Comparison of ENCODE assay signal across 8 mouse cellular contexts in genomic region chr4:120188651-120189161, GRCm38 (mm10). TPM values are rescaled to one million over a fixed set of nuclear protein-coding genes. Genes with fewer than 3 reads are reported as not detected.
A peak's percentile ranks its signal among the peaks of the same experiment; 100 is the strongest.
DNase-seq lines count a peak whose midpoint lies in the region; ATAC-seq and TF ChIP-seq lines count a peak whose summit lies in the region.

No protein-coding gene starts in this region.

- H3K4me3 ChIP-seq in embryonic facial prominence, embryonic 14.5 days (ENCODE audit: low read depth, low read length) = no peak overlapping the region
- no peak overlapping the region for H3K4me3 ChIP-seq in hindbrain, embryonic 16.5 days (ENCODE audit: low read length)
- H3K4me3 ChIP-seq in lung, postnatal 0 days (ENCODE audit: low read depth, low read length) = no peak overlapping the region

- no peak overlapping the region for H3K9ac ChIP-seq in embryonic facial prominence, embryonic 14.5 days (ENCODE audit: low read depth, low read length)
- no peak overlapping the region for H3K9ac ChIP-seq in hindbrain, embryonic 16.5 days (ENCODE audit: low read depth, low read length)
- no peak overlapping the region for H3K9ac ChIP-seq in lung, postnatal 0 days (replicated peaks; ENCODE audit: low read depth)

- peak; percentile 60; the same call in 1 of the 2 replicates for ATAC-seq in embryonic facial prominence, embryonic 14.5 days (ENCODE audit: low read depth)
- ATAC-seq in hindbrain, embryonic 16.5 days = peak; percentile 98
- ATAC-seq in lung, postnatal 0 days = peak; percentile 48
- no peak for ATAC-seq in CD4-positive, CD25-positive, alpha-beta regulatory T cell, adult 4 months

- H3K27me3 ChIP-seq in embryonic facial prominence, embryonic 14.5 days (replicated peaks; ENCODE audit: control insufficient read depth, insufficient read depth, low read length) = no peaks in the 10 kb centered on the region
- H3K27me3 ChIP-seq in hindbrain, embryonic 16.5 days (replicated peaks; ENCODE audit: control insufficient read depth, insufficient read depth, low read length) = no peaks in the 10 kb centered on the region; the same call in 1 of the 2 replicates
- no peaks in the 10 kb centered on the region for H3K27me3 ChIP-seq in lung, postnatal 0 days (replicated peaks; ENCODE audit: insufficient read depth, low read length)

- no peak overlapping the region for H3K27ac ChIP-seq in embryonic facial prominence, embryonic 14.5 days (replicated peaks; ENCODE audit: low read depth, low read length)
- H3K27ac ChIP-seq in hindbrain, embryonic 16.5 days (ENCODE audit: low read depth, low read length) = no peak overlapping the region
- H3K27ac ChIP-seq in lung, postnatal 0 days (ENCODE audit: low read length) = no peak overlapping the region

- 78% methylated on average over 9 of the region's 10 CpGs for WGBS in embryonic facial prominence, embryonic 14.5 days
- 32% methylated on average over 10 of the region's 10 CpGs for WGBS in hindbrain, embryonic 16.5 days
- WGBS in lung, postnatal 0 days = 58% methylated on average over 10 of the region's 10 CpGs

- H3K4me1 ChIP-seq in embryonic facial prominence, embryonic 14.5 days (ENCODE audit: control insufficient read depth, insufficient read depth, low read length) = no peaks in the 10 kb centered on the region
- peaks cover 10% of the 10 kb centered on the region; the same call in 1 of the 2 replicates for H3K4me1 ChIP-seq in hindbrain, embryonic 16.5 days (ENCODE audit: control insufficient read depth, insufficient read depth, low read depth, low read length)
- H3K4me1 ChIP-seq in lung, postnatal 0 days (ENCODE audit: insufficient read depth, low read depth, low read length) = no peaks in the 10 kb centered on the region

- H3K9me3 ChIP-seq in embryonic facial prominence, embryonic 14.5 days (ENCODE audit: control insufficient read depth, low read length) = no peaks in the 10 kb centered on the region
- no peaks in the 10 kb centered on the region for H3K9me3 ChIP-seq in hindbrain, embryonic 16.5 days (ENCODE audit: control insufficient read depth, low read length)
- H3K9me3 ChIP-seq in lung, postnatal 0 days (ENCODE audit: low read length) = no peaks in the 10 kb centered on the region

- TF ChIP-seq EP300 in lung, postnatal 0 days (IDR thresholded peaks at IDR 0.05) = no peak

- H3K36me3 ChIP-seq in embryonic facial prominence, embryonic 14.5 days (ENCODE audit: control insufficient read depth, insufficient read depth, low read length) = no peaks in the 10 kb centered on the region
- no peaks in the 10 kb centered on the region for H3K36me3 ChIP-seq in hindbrain, embryonic 16.5 days (ENCODE audit: control insufficient read depth, insufficient read depth, low read length)
- H3K36me3 ChIP-seq in lung, postnatal 0 days (ENCODE audit: insufficient read depth, low read length) = no peaks in the 10 kb centered on the region

- TF ChIP-seq CTCF in lung, postnatal 0 days (IDR thresholded peaks at IDR 0.05) = no peak

- no peak overlapping the region for H3K4me2 ChIP-seq in embryonic facial prominence, embryonic 14.5 days (ENCODE audit: low read depth, low read length)
- H3K4me2 ChIP-seq in hindbrain, embryonic 16.5 days (ENCODE audit: low read length) = no peak overlapping the region
- no peak overlapping the region for H3K4me2 ChIP-seq in lung, postnatal 0 days (replicated peaks; ENCODE audit: low read depth, low read length)

- peak; percentile 58 for DNase-seq in 3T3-L1 (ENCODE audit: low read depth, low spot score)
- DNase-seq in adipocyte (ENCODE audit: low spot score) = peak; percentile 68
- DNase-seq in embryonic facial prominence, embryonic 14.5 days (ENCODE audit: low spot score) = no peak
- no peak for DNase-seq in lung, postnatal 0 days (ENCODE audit: low spot score)
- DNase-seq in right cerebral cortex, postnatal 4 days = peak; percentile 58
- no peak for DNase-seq in kidney, postnatal 25 days

RNA-seq across cellular contexts. Expression of gene Edn2, which starts 27.7 kb away (rescaled TPM):
- polyA plus RNA-seq in embryonic facial prominence, embryonic 14.5 days (2014; fragmentation: Nextera tagmentation; extraction: Ambion mirVana) = 3.0 and 4.0 TPM in 2 replicates
- 0.31 TPM in 1 of 2 replicates, not detected in the other for polyA plus RNA-seq in hindbrain, embryonic 16.5 days (2015; fragmentation: Nextera tagmentation; extraction: Ambion mirVana)
- polyA plus RNA-seq in lung, postnatal 0 days (2015; fragmentation: Nextera tagmentation; extraction: Ambion mirVana) = 0.12 and 0.18 TPM in 2 replicates
- not detected for polyA plus RNA-seq in CD4-positive, CD25-positive, alpha-beta regulatory T cell, adult 4 months (2017; shearing (Covaris generic))

Comparison
In these comparisons a context has a peak if more than half of its experiments do, and no peak if none do; other contexts are left out.
1. DNase-seq: peak in 3T3-L1 (single experiment), adipocyte (single experiment) and right cerebral cortex, postnatal 4 days (single experiment); none in embryonic facial prominence, embryonic 14.5 days (single experiment), lung, postnatal 0 days (single experiment) and kidney, postnatal 25 days (0 of 2).